Comparison of ENCODE assay signal across 9 mouse cellular contexts in genomic region chr3:75202808-75203503, GRCm38 (mm10). TPM values are rescaled to one million over a fixed set of nuclear protein-coding genes. Genes with fewer than 3 reads are reported as not detected.
DNase-seq lines count a peak whose midpoint lies in the region; ATAC-seq and TF ChIP-seq lines count a peak whose summit lies in the region.
"Had no signal": no experiment of that assay in that cellular context is flagged by ENCODE, and none has a peak within 500 bp of the region (broad histone marks: within the 10 kb centered on the region; RNA-seq: fewer than 3 reads in every experiment).

No protein-coding gene starts in this region.

- no peaks in the 10 kb centered on the region for H3K27me3 ChIP-seq in hindbrain, embryonic 13.5 days
- H3K27me3 ChIP-seq in midbrain, embryonic 10.5 days (ENCODE audit: low read depth, poor library complexity, severe bottlenecking), result no peaks in the 10 kb centered on the region
- no peaks in the 10 kb centered on the region for H3K27me3 ChIP-seq in small intestine, adult 2 months (ENCODE audit: control insufficient read depth, insufficient read depth, low read length)
- H3K27me3 ChIP-seq: limb, embryonic 15.5 days had no signal

- no peak overlapping the region for H3K4me2 ChIP-seq in hindbrain, embryonic 13.5 days
- H3K4me2 ChIP-seq: limb, embryonic 15.5 days had no signal

- no peak overlapping the region for H3K4me3 ChIP-seq in hindbrain, embryonic 13.5 days
- H3K4me3 ChIP-seq in midbrain, embryonic 10.5 days, result no peak overlapping the region
- H3K4me3 ChIP-seq in small intestine, adult 2 months (ENCODE audit: low read depth, low read length), result no peak overlapping the region
- H3K4me3 ChIP-seq: limb, embryonic 15.5 days had no signal

- WGBS in hindbrain, embryonic 13.5 days, result 42% methylated on average over 12 of the region's 12 CpGs
- WGBS in midbrain, embryonic 10.5 days, result 41% methylated on average over 12 of the region's 12 CpGs
- 34% methylated on average over 12 of the region's 12 CpGs for WGBS in small intestine, adult 2 months

- no peak for TF ChIP-seq POLR2A in small intestine, adult 2 months (IDR thresholded peaks at IDR 0.05; ENCODE audit: low read depth, low read length)

- no peaks in the 10 kb centered on the region for H3K36me3 ChIP-seq in hindbrain, embryonic 13.5 days
- no peaks in the 10 kb centered on the region for H3K36me3 ChIP-seq in midbrain, embryonic 10.5 days
- H3K36me3 ChIP-seq in small intestine, adult 2 months (ENCODE audit: control insufficient read depth, insufficient read depth, low read length), result no peaks in the 10 kb centered on the region
- H3K36me3 ChIP-seq: limb, embryonic 15.5 days had no signal

- no peaks in the 10 kb centered on the region for H3K4me1 ChIP-seq in hindbrain, embryonic 13.5 days (replicated peaks)
- H3K4me1 ChIP-seq in midbrain, embryonic 10.5 days, result no peaks in the 10 kb centered on the region
- H3K4me1 ChIP-seq in small intestine, adult 2 months (ENCODE audit: control insufficient read depth, insufficient read depth, insufficient read length, low read length), result no peaks in the 10 kb centered on the region
- H3K4me1 ChIP-seq: limb, embryonic 15.5 days had no signal

- ATAC-seq in hindbrain, embryonic 13.5 days (ENCODE audit: low FRiP score), result peak; percentile 72

- H3K9me3 ChIP-seq in hindbrain, embryonic 13.5 days, result no peaks in the 10 kb centered on the region
- H3K9me3 ChIP-seq in midbrain, embryonic 10.5 days (replicated peaks), result no peaks in the 10 kb centered on the region
- H3K9me3 ChIP-seq: limb, embryonic 15.5 days had no signal

- DNase-seq in heart, adult 18-20 months, result peak; percentile 16 to 53
- DNase-seq in heart, adult 9 months (ENCODE audit: low spot score in 2 of 2), result no peak
- peak; percentile 7 for DNase-seq in WW6 (ENCODE audit: low read depth, low spot score)
- peak; percentile 74 for DNase-seq in embryo, embryonic 10.5 days (ENCODE audit: low spot score)
- DNase-seq in layer of hippocampus, postnatal 36 days, result peak; percentile 12 to 17
- peak; percentile 56 for DNase-seq in midbrain, embryonic 10.5 days (ENCODE audit: low spot score)

- H3K9ac ChIP-seq in hindbrain, embryonic 13.5 days, result no peak overlapping the region
- H3K9ac ChIP-seq: limb, embryonic 15.5 days had no signal

- TF ChIP-seq CTCF in small intestine, adult 2 months (IDR thresholded peaks at IDR 0.05; ENCODE audit: extremely low read depth, insufficient read length, insufficient replicate concordance, low read depth, low read length), result peak; percentile 50; the same call in 1 of the 2 replicates

- no peak overlapping the region for H3K27ac ChIP-seq in hindbrain, embryonic 13.5 days
- no peak overlapping the region for H3K27ac ChIP-seq in midbrain, embryonic 10.5 days (replicated peaks)
- H3K27ac ChIP-seq in small intestine, adult 2 months (ENCODE audit: insufficient read depth, low read depth, low read length), result no peak overlapping the region
- H3K27ac ChIP-seq: limb, embryonic 15.5 days had no signal

RNA-seq across cellular contexts. Expression of gene Zbbx, which starts 38.1 kb away (rescaled TPM):
- total RNA-seq in heart, adult 18-20 months (2021), result not detected
- 0.62 and 0.95 TPM in 2 replicates for polyA plus RNA-seq in hindbrain, embryonic 13.5 days (2015; fragmentation: Nextera tagmentation; extraction: Ambion mirVana)
- 1 to 10 TPM; 4.3 to 5.5 TPM for total RNA-seq in layer of hippocampus, postnatal 36 days (2021)
- not detected in 2 replicates for polyA plus RNA-seq in midbrain, embryonic 10.5 days (2016; fragmentation: Nextera tagmentation; extraction: Ambion mirVana)
- not detected in 2 replicates for polyA plus RNA-seq in small intestine, adult 2 months (2012; rRNA removed)
- polyA plus RNA-seq: limb, embryonic 15.5 days had no signal

Comparison
In these comparisons a context has a peak if more than half of its experiments do, and no peak if none do; other contexts are left out.
1. DNase-seq: peak in heart, adult 18-20 months (2 of 2), WW6 (single experiment), embryo, embryonic 10.5 days (single experiment), layer of hippocampus, postnatal 36 days (2 of 2) and midbrain, embryonic 10.5 days (single experiment); none in heart, adult 9 months (0 of 2).